12 mouse cellular contexts compared by ENCODE assay signal in the genomic region with DNA sequence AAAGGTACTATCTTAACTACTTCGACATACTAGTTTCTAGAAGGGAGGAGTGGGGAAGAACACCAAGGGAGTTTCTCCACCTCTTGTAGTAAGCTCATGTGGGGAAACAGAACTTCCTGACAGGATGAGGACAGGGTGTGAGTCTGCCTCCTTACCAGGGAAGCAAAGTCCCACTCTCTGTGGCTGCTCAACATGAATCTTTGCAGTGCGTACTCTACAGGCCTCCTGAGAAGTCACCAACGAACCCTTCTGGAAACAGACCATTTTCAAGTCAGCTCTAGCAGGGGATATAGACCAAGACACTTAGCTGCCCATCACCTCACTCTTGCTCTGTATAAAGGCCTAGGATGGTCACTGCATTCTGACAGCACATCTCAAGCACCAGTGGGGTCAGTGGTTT. TPM values are rescaled to one million over a fixed set of nuclear protein-coding genes. Genes with fewer than 3 reads are reported as not detected.
DNase-seq lines count a peak whose midpoint lies in the region; ATAC-seq and TF ChIP-seq lines count a peak whose summit lies in the region.
"Had no signal": no experiment of that assay in that cellular context is flagged by ENCODE, and none has a peak within 500 bp of the region (broad histone marks: within the 10 kb centered on the region; RNA-seq: fewer than 3 reads in every experiment).

No protein-coding gene starts in this region.

- H3K36me3 ChIP-seq in heart, embryonic 13.5 days, result peaks cover 22% of the 10 kb centered on the region
- H3K36me3 ChIP-seq in kidney, postnatal 0 days (ENCODE audit: insufficient read depth, low read length), result no peaks in the 10 kb centered on the region
- H3K36me3 ChIP-seq in limb, embryonic 10.5 days, result no peaks in the 10 kb centered on the region
- H3K36me3 ChIP-seq in stomach, embryonic 14.5 days (ENCODE audit: control insufficient read depth, insufficient read depth, low read length), result no peaks in the 10 kb centered on the region

- H3K4me3 ChIP-seq in heart, embryonic 13.5 days, result no peak overlapping the region
- H3K4me3 ChIP-seq in kidney, postnatal 0 days (replicated peaks; ENCODE audit: low read depth, low read length), result no peak overlapping the region
- H3K4me3 ChIP-seq in limb, embryonic 10.5 days, result no peak overlapping the region
- H3K4me3 ChIP-seq in stomach, embryonic 14.5 days (ENCODE audit: low read depth, low read length), result no peak overlapping the region

- H3K4me2 ChIP-seq in heart, embryonic 13.5 days, result peak overlapping the region; percentile 24
- H3K4me2 ChIP-seq in kidney, postnatal 0 days (ENCODE audit: low read length), result no peak overlapping the region
- H3K4me2 ChIP-seq in stomach, embryonic 14.5 days (replicated peaks; ENCODE audit: low read depth, low read length), result no peak overlapping the region

- H3K27me3 ChIP-seq in heart, embryonic 13.5 days (replicated peaks), result no peaks in the 10 kb centered on the region
- no peaks in the 10 kb centered on the region for H3K27me3 ChIP-seq in kidney, postnatal 0 days (ENCODE audit: insufficient read depth, low read length)
- H3K27me3 ChIP-seq in limb, embryonic 10.5 days (ENCODE audit: low read depth, poor library complexity, severe bottlenecking), result no peaks in the 10 kb centered on the region
- H3K27me3 ChIP-seq in stomach, embryonic 14.5 days (ENCODE audit: control insufficient read depth, insufficient read depth, low read length), result no peaks in the 10 kb centered on the region

- TF ChIP-seq CTCF in kidney, postnatal 0 days (IDR thresholded peaks at IDR 0.05; ENCODE audit: low read depth), result no peak

- no peaks in the 10 kb centered on the region for H3K9me3 ChIP-seq in heart, embryonic 13.5 days
- H3K9me3 ChIP-seq in kidney, postnatal 0 days (replicated peaks; ENCODE audit: low read length), result no peaks in the 10 kb centered on the region
- no peaks in the 10 kb centered on the region for H3K9me3 ChIP-seq in limb, embryonic 10.5 days (replicated peaks)
- no peaks in the 10 kb centered on the region for H3K9me3 ChIP-seq in stomach, embryonic 14.5 days (ENCODE audit: control insufficient read depth, low read depth, low read length)

- H3K9ac ChIP-seq in heart, embryonic 13.5 days, result peak overlapping the region; percentile 33; the same call in 1 of the 2 replicates
- H3K9ac ChIP-seq in kidney, postnatal 0 days (ENCODE audit: low read depth, low read length), result no peak overlapping the region
- H3K9ac ChIP-seq in stomach, embryonic 14.5 days (replicated peaks; ENCODE audit: low read depth, low read length), result no peak overlapping the region
- H3K9ac ChIP-seq: liver, embryonic 14.5 days had no signal

- no peak for DNase-seq in heart, postnatal 4 days
- DNase-seq in kidney, postnatal 0 days (ENCODE audit: low spot score), result no peak
- no peak for DNase-seq in kidney, postnatal 14 days
- peak; percentile 12 for DNase-seq in limb, embryonic 10.5 days (ENCODE audit: low spot score)
- no peak for DNase-seq in retina, postnatal 1 day
- DNase-seq: right cerebral cortex, adult 18-20 months; thymus, adult 18-20 months had no signal

- peaks cover 80% of the 10 kb centered on the region for H3K4me1 ChIP-seq in heart, embryonic 13.5 days
- peaks cover 21% of the 10 kb centered on the region for H3K4me1 ChIP-seq in kidney, postnatal 0 days (replicated peaks; ENCODE audit: insufficient read depth, low read length)
- no peaks in the 10 kb centered on the region for H3K4me1 ChIP-seq in limb, embryonic 10.5 days
- H3K4me1 ChIP-seq in stomach, embryonic 14.5 days (ENCODE audit: control insufficient read depth, insufficient read depth, low read length), result peaks cover 27% of the 10 kb centered on the region

- peak overlapping the region; percentile 88 for H3K27ac ChIP-seq in heart, embryonic 13.5 days (replicated peaks)
- H3K27ac ChIP-seq in kidney, postnatal 0 days, result peak overlapping the region; percentile 85
- no peak overlapping the region for H3K27ac ChIP-seq in limb, embryonic 10.5 days
- peak overlapping the region; percentile 62; the same call in 1 of the 2 replicates for H3K27ac ChIP-seq in stomach, embryonic 14.5 days (ENCODE audit: low read length)
- H3K27ac ChIP-seq: liver, embryonic 14.5 days had no signal

- no peak for ATAC-seq in heart, embryonic 13.5 days (ENCODE audit: extremely low read depth, insufficient number of reproducible peaks, low FRiP score, low TSS enrichment)
- ATAC-seq in kidney, postnatal 0 days (replicated peaks; ENCODE audit: low FRiP score, low read depth), result no peak
- no peak for ATAC-seq in stomach, embryonic 14.5 days (ENCODE audit: insufficient number of reproducible peaks, insufficient read depth, low FRiP score, low read depth)
- ATAC-seq: CD4-positive, CD25-positive, alpha-beta regulatory T cell, adult 4 months; inflammation-experienced regulatory T-cells, adult 6 months had no signal

- 58% methylated on average over 3 of the region's 3 CpGs for WGBS in heart, embryonic 13.5 days
- WGBS in kidney, postnatal 0 days, result 85% methylated on average over 3 of the region's 3 CpGs
- 83% methylated on average over 3 of the region's 3 CpGs for WGBS in limb, embryonic 10.5 days
- 78% methylated on average over 3 of the region's 3 CpGs for WGBS in stomach, embryonic 14.5 days

RNA-seq across cellular contexts. Expression of gene Sptbn1, which starts 36.6 kb away (rescaled TPM):
- 145 and 155 TPM in 2 replicates for polyA plus RNA-seq in heart, embryonic 13.5 days (2015; fragmentation: Nextera tagmentation; extraction: Ambion mirVana)
- total RNA-seq in heart, postnatal 4 days (2021), result 100 to 1,000 TPM; 571 to 581 TPM
- 117 and 119 TPM in 2 replicates for polyA plus RNA-seq in kidney, postnatal 0 days (2015; fragmentation: Nextera tagmentation; extraction: Ambion mirVana)
- polyA plus RNA-seq in limb, embryonic 10.5 days (2016; fragmentation: Nextera tagmentation; extraction: Ambion mirVana), result 55.9 and 64.1 TPM in 2 replicates
- 136 and 137 TPM in 2 replicates for polyA plus RNA-seq in stomach, embryonic 14.5 days (2014; fragmentation: Nextera tagmentation; extraction: Ambion mirVana)
